Mouse (Mus musculus) stomach, postnatal 0 days (tissue): ENCODE data around the gene Sf3b2. TPM values are rescaled to one million over a fixed set of nuclear protein-coding genes. Genes with fewer than 3 reads are reported as not detected.

Experiments used
- ATAC-seq: fragments of 200-750 bp; cut with Nextera tagmentation; 2 replicates; pipeline ENCODE4 v1.8.0; 2017; ENCODE audit not compliant: low FRiP score, low TSS enrichment
- DNase-seq: peaks from one replicate; pipeline ENCODE4 v3.0.0-alpha.2; 2016; ENCODE audit warnings: low spot score
- H3K27ac ChIP-seq: fragments of 300-500 bp; sonication (generic); replicated peaks from 2 replicates; pipeline ENCODE4 v1.5.1; 2014; ENCODE audit warnings: mild to moderate bottlenecking, control low read depth
- H3K27me3 ChIP-seq: fragments of 300-500 bp; sonication (generic); 2 replicates; pipeline ENCODE4 v1.6.1; 2014; ENCODE audit warnings: low read length; ENCODE audit not compliant: control insufficient read depth, insufficient read depth
- H3K36me3 ChIP-seq: fragments of 300-500 bp; sonication (generic); 2 replicates; pipeline ENCODE4 v1.6.1; 2014; ENCODE audit warnings: low read length, mixed read lengths; ENCODE audit not compliant: control insufficient read depth, insufficient read depth
- H3K4me1 ChIP-seq: fragments of 300-500 bp; sonication (generic); replicated peaks from 2 replicates; pipeline ENCODE4 v1.6.1; 2014; ENCODE audit warnings: antibody characterized with exemption; ENCODE audit not compliant: control insufficient read depth, insufficient read depth
- H3K4me2 ChIP-seq: fragments of 300-500 bp; sonication (generic); replicated peaks from 2 replicates; pipeline ENCODE4 v1.6.1; 2014; ENCODE audit warnings: low read depth, mild to moderate bottlenecking, control low read depth, moderate library complexity
- H3K4me3 ChIP-seq: fragments of 300-500 bp; sonication (generic); 2 replicates; pipeline ENCODE4 v1.5.1; 2014; ENCODE audit warnings: low read depth, low read length, control low read depth
- H3K9ac ChIP-seq: fragments of 300-500 bp; sonication (generic); 2 replicates; pipeline ENCODE4 v1.6.1; 2014; ENCODE audit warnings: mild to moderate bottlenecking, low read length, control low read depth, mixed read lengths
- H3K9me3 ChIP-seq: fragments of 300-500 bp; sonication (generic); 2 replicates; pipeline ENCODE4 v1.6.1; 2016; ENCODE audit warnings: low read length; ENCODE audit not compliant: control insufficient read depth
- CTCF ChIP-seq: IDR thresholded peaks from 2 replicates; pipeline ENCODE4 v1.5.1; 2016; ENCODE audit warnings: antibody characterized with exemption, low read depth, mild to moderate bottlenecking, moderate library complexity
- EP300 ChIP-seq: optimal IDR thresholded peaks from 2 replicates; pipeline ENCODE3; 2016; ENCODE audit warnings: antibody characterized with exemption
- WGBS: fragments of 180-500 bp; shearing (Covaris S2); extraction: QIAGEN DNeasy Blood & Tissue Kit; methylation state at CpG from one replicate; pipeline ENCODE4 v1.1.7; 2014; 5-methylcytosine and 5-hydroxymethylcytosine counted together
- polyA plus RNA-seq: library from polyadenylated mRNA; unstranded; fragments of >200 nt; fragmentation: Nextera tagmentation; extraction: Ambion mirVana; gene quantifications from 2 replicates; pipeline ENCODE4 v1.2.1, GENCODE M21; 2015

Sf3b2 gene
- polyA plus RNA-seq, 1 experiment from 2014 or later, result 148 TPM

DNA sequence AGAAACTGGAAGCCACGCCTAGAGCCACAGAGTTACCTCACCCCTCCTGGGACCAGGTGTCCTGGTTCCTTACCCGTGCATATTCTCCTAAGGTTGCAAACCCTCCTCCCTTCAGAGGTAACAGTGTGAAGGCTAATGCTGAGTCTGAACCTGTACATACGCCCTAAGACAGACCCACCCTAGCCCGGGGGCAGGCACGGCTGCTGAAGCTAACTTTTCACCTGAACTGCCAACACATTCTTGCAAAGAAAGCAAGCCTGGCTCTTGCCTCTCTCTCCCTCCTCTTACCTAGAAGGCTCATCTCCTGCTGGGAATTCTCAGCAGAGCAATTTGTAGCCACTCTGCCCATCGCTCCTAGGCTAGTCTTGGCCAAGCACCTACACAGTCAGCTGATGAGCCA is 5.3 kb upstream of the Sf3b2 start:
- Histone ChIP-seq H3K27ac (no peak overlapping the region), H3K4me3 (no peak overlapping the region), H3K9me3 (no peaks in the 10 kb centered on the region), H3K36me3 (no peaks in the 10 kb centered on the region), H3K4me2 (no peak overlapping the region), H3K27me3 (no peaks in the 10 kb centered on the region), H3K4me1 (no peaks in the 10 kb centered on the region), H3K9ac (no peak overlapping the region)
- ATAC-seq (no peak), DNase-seq (no peak)
- TF ChIP-seq EP300, result no peak
- TF ChIP-seq CTCF, result no peak
- 66% methylated on average over 6 of the region's 6 CpGs for WGBS

DNA sequence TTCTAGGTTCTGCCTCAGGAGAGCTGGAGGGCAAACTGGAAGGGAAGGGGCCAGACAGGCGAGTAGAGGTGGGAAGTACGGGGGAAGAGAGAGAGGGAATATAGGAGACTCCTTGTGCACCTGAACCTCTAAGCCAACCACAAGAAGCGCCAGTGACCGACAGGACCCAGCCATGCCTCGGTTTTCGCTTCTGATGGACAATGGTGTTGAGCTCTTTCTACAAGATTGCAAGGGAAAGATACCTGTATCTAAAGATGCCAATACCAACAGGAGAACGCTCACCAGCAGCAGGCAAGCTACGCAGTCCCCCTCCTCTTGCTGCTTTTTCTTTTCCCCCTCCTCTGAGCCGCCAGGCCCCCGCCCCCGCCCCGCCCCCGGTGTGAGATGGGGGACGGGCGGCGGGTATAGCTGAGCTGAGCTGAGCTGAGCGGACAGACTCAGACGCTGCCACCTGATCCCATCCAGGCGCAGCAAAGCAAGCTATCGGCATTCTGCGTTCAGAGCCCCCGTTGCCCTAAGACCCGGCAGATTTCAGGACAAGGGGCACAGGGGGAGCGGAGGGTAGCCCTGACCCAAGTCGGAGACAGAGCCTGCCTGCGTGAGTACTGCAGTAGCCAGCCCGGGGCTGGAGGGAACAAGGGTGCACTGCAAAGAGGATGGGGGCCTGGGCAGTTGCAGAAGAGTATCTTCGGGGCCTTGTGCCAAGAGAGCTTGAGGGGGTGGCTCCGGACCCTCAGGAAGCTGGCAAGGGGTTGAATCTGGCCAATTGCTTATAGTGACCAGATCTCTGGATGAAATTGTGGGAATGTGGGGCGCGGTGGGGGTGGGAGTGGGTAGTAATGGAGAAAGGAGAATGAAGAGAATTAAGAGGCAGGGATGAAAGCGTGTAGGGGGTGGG is 2.9 kb upstream of the Sf3b2 start, which contains the start of gene Gal3st3:
Gene Gal3st3 (plus strand): TSS at position 429 of the 898 bp plus-strand sequence.
- H3K36me3 ChIP-seq, result no peaks in the 10 kb centered on the region
- H3K27me3 ChIP-seq, result no peaks in the 10 kb centered on the region
- no peak for TF ChIP-seq EP300
- no peak for TF ChIP-seq CTCF
- no peaks in the 10 kb centered on the region for H3K9me3 ChIP-seq
- 13% methylated on average over 32 of the region's 32 CpGs for WGBS
- ATAC-seq (no peak), DNase-seq (no peak)
- H3K4me1 ChIP-seq, result no peaks in the 10 kb centered on the region
- no peak within 1 kb of the TSS for H3K27ac ChIP-seq
- H3K4me3 ChIP-seq, result peak within 1 kb of the TSS; percentile 8
- peak within 1 kb of the TSS; percentile 52 for H3K4me2 ChIP-seq
- H3K9ac ChIP-seq, result peak within 1 kb of the TSS; percentile 53

- TF ChIP-seq CTCF (no peak), EP300 (no peak)
- Histone ChIP-seq H3K27ac (no peak overlapping the region), H3K27me3 (no peaks in the 10 kb centered on the region), H3K4me2 (no peak overlapping the region), H3K9me3 (no peaks in the 10 kb centered on the region), H3K4me1 (no peaks in the 10 kb centered on the region), H3K9ac (no peak overlapping the region), H3K4me3 (no peak overlapping the region), H3K36me3 (peaks cover 11% of the 10 kb centered on the region)
- 39% methylated on average over 5 of the region's 5 CpGs for WGBS
- DNase-seq, result no peak
- ATAC-seq, result no peak
Measured at GRCm38 (mm10) chr19:5296630-5297029, 1.4 kb upstream of the Sf3b2 start.

GRCm38 (mm10) chr19:5295736-5296075 is 451 bp upstream of the Sf3b2 start:
- peak; percentile 46 for ATAC-seq
- WGBS, result 6% methylated on average over 13 of the region's 13 CpGs

GRCm38 (mm10) chr19:5278381-5278780 is 16.9 kb downstream of the Sf3b2 start:
- Histone ChIP-seq H3K4me1 (no peaks in the 10 kb centered on the region), H3K4me3 (no peak overlapping the region), H3K27ac (no peak overlapping the region), H3K9me3 (no peaks in the 10 kb centered on the region), H3K27me3 (no peaks in the 10 kb centered on the region), H3K36me3 (peaks cover 25% of the 10 kb centered on the region), H3K9ac (no peak overlapping the region), H3K4me2 (no peak overlapping the region)
- ATAC-seq, result peak; percentile 78
- 58% methylated on average over 8 of the region's 8 CpGs for WGBS
- TF ChIP-seq EP300, result no peak
- no peak for TF ChIP-seq CTCF
- peak; percentile 69 for DNase-seq

More at GRCm38 (mm10) chr19:5295736-5296075, 451 bp upstream of the Sf3b2 start:
- no peak for DNase-seq
- Histone ChIP-seq H3K27ac (peak overlapping the region; percentile 73; the same call in 1 of the 2 replicates), H3K4me3 (peak overlapping the region; percentile 92), H3K27me3 (no peaks in the 10 kb centered on the region), H3K9me3 (no peaks in the 10 kb centered on the region), H3K4me2 (peak overlapping the region; percentile 73), H3K9ac (peak overlapping the region; percentile 38; the same call in 1 of the 2 replicates), H3K36me3 (peaks cover 11% of the 10 kb centered on the region), H3K4me1 (no peaks in the 10 kb centered on the region)
- TF ChIP-seq EP300 (no peak), CTCF (no peak)

DNA sequence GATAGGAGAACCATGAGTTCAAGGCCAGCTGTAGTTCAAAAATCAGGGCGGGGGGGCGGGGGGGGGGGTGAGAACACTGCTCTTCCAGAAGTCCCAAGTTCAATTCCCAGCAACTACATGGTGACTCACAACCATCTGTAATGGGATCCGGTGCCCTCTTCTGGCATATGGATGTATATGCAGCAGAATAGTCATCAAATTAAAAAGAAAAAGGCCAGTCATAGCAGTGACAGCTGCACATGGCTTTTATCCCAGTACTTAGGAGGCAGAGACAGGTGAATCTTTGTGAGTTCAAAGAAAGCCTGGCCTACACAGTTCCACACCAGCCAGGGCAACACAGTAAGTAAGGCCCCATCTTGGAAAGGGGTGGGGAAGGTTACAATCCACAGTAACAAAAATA is 18.1 kb downstream of the Sf3b2 start:
- no peaks in the 10 kb centered on the region for H3K4me1 ChIP-seq
- TF ChIP-seq CTCF, result peak; percentile 60
- TF ChIP-seq EP300, result no peak
- H3K4me2 ChIP-seq, result no peak overlapping the region
- peaks cover 20% of the 10 kb centered on the region for H3K36me3 ChIP-seq
- no peak overlapping the region for H3K9ac ChIP-seq
- no peak overlapping the region for H3K27ac ChIP-seq
- no peak for ATAC-seq
- DNase-seq, result no peak
- no peak overlapping the region for H3K4me3 ChIP-seq
- no peaks in the 10 kb centered on the region for H3K9me3 ChIP-seq
- H3K27me3 ChIP-seq, result no peaks in the 10 kb centered on the region
- 86% methylated on average over 3 of the region's 3 CpGs for WGBS
